Mouse (Mus musculus) kidney, adult 2 months (tissue): ENCODE measurements around the gene Dll1. TPM values are rescaled to one million over a fixed set of nuclear protein-coding genes. Genes with fewer than 3 reads are reported as not detected.

Experiments used
- DNase-seq: peaks from one replicate; pipeline ENCODE4 v3.0.0; 2021
- H3K27ac ChIP-seq: fragments of 200-500 bp; 2 replicates; pipeline ENCODE4 v1.5.1; 2012; ENCODE audit warnings: low read depth, low read length, control low read depth, inconsistent platforms; ENCODE audit not compliant: insufficient read depth
- H3K27me3 ChIP-seq: fragments of 200-500 bp; replicated peaks from 2 replicates; pipeline ENCODE4 v1.6.1; 2012; ENCODE audit warnings: mild to moderate bottlenecking, moderate library complexity, low read length, inconsistent platforms; ENCODE audit not compliant: control insufficient read depth, insufficient read depth
- H3K36me3 ChIP-seq: fragments of 200-500 bp; 2 replicates; pipeline ENCODE4 v1.6.1; 2012; ENCODE audit warnings: mild to moderate bottlenecking, moderate library complexity, low read length, inconsistent platforms; ENCODE audit not compliant: control insufficient read depth, insufficient read depth
- H3K4me1 ChIP-seq: fragments of 200-500 bp; 2 replicates; pipeline ENCODE4 v1.6.1; 2011; ENCODE audit warnings: low read length; ENCODE audit not compliant: control insufficient read depth, insufficient read depth
- H3K4me3 ChIP-seq: fragments of 200-500 bp; 2 replicates; pipeline ENCODE4 v1.5.1; 2011; ENCODE audit warnings: mild to moderate bottlenecking, low read depth, low read length, control low read depth; ENCODE audit not compliant: insufficient read depth
- CTCF ChIP-seq: fragments of 200-500 bp; conservative IDR thresholded peaks from 2 replicates; pipeline ENCODE4 v1.5.1; 2011; ENCODE audit warnings: low read depth, mild to moderate bottlenecking, control low read depth, low read length, moderate library complexity, mixed read lengths; ENCODE audit not compliant: insufficient read depth, insufficient read length
- POLR2A ChIP-seq: fragments of 200-500 bp; IDR thresholded peaks from one replicate; pipeline ENCODE4 v1.6.1; 2011; ENCODE audit warnings: low read depth, low read length, control low read depth
- WGBS: fragments of 180-500 bp; shearing (Covaris S2); methylation state at CpG from one replicate; pipeline ENCODE4 v1.1.7; 2018; 5-methylcytosine and 5-hydroxymethylcytosine counted together
- polyA plus RNA-seq: library from polyadenylated mRNA; depleted of rRNA; stranded (reverse); fragments of >200 nt; gene quantifications from 2 replicates; pipeline ENCODE4 v1.2.3, GENCODE M21; 2012

Gene Dll1
- polyA plus RNA-seq, 1 experiment = 12.3 TPM

GRCm38 (mm10) chr17:15388892-15389291, 12.2 kb upstream of the Dll1 start:
- H3K27ac ChIP-seq = peak overlapping the region; percentile 85
- DNase-seq = no peak
- no peak overlapping the region for H3K4me3 ChIP-seq
- no peaks in the 10 kb centered on the region for H3K36me3 ChIP-seq
- WGBS = 30% methylated on average over 4 of the region's 4 CpGs
- H3K27me3 ChIP-seq = no peaks in the 10 kb centered on the region
- TF ChIP-seq CTCF = no peak
- peaks cover 8% of the 10 kb centered on the region; the same call in 1 of the 2 replicates for H3K4me1 ChIP-seq

GRCm38 (mm10) chr17:15383360-15383759, 6.7 kb upstream of the Dll1 start:
- Histone ChIP-seq H3K36me3 (no peaks in the 10 kb centered on the region), H3K27ac (no peak overlapping the region), H3K4me1 (no peaks in the 10 kb centered on the region), H3K4me3 (no peak overlapping the region), H3K27me3 (no peaks in the 10 kb centered on the region)
- TF ChIP-seq CTCF (0 out of 2 replicates have a peak, but pooled peaks have one; percentile 20), POLR2A (no peak)
- no peak for DNase-seq
- WGBS = 96% methylated on average over 5 of the region's 5 CpGs

- no peak overlapping the region for H3K27ac ChIP-seq
- H3K27me3 ChIP-seq = no peaks in the 10 kb centered on the region
- H3K36me3 ChIP-seq = no peaks in the 10 kb centered on the region
- no peak overlapping the region for H3K4me3 ChIP-seq
- 70% methylated on average over 7 of the region's 7 CpGs for WGBS
- DNase-seq = no peak
- TF ChIP-seq CTCF (no peak), POLR2A (no peak)
- H3K4me1 ChIP-seq = peaks cover 3% of the 10 kb centered on the region; the same call in 1 of the 2 replicates
Measured at GRCm38 (mm10) chr17:15381869-15382660, 5.4 kb upstream of the Dll1 start.

GRCm38 (mm10) chr17:15381092-15381860, 4.6 kb upstream of the Dll1 start:
- peak; percentile 38 for DNase-seq
- TF ChIP-seq POLR2A (no peak), CTCF (no peak)
- H3K36me3 ChIP-seq = no peaks in the 10 kb centered on the region
- H3K27me3 ChIP-seq = no peaks in the 10 kb centered on the region
- peaks cover 3% of the 10 kb centered on the region; the same call in 1 of the 2 replicates for H3K4me1 ChIP-seq
- no peak overlapping the region for H3K27ac ChIP-seq
- peak overlapping the region; percentile 44 for H3K4me3 ChIP-seq
- WGBS = 35% methylated on average over 22 of the region's 22 CpGs

GRCm38 (mm10) chr17:15380641-15381051, 4.0 kb upstream of the Dll1 start:
- Histone ChIP-seq H3K36me3 (no peaks in the 10 kb centered on the region), H3K4me3 (peak overlapping the region; percentile 44), H3K4me1 (peaks cover 3% of the 10 kb centered on the region; the same call in 1 of the 2 replicates), H3K27me3 (no peaks in the 10 kb centered on the region), H3K27ac (no peak overlapping the region)
- peak; percentile 77 for DNase-seq
- WGBS = 3% methylated on average over 27 of the region's 27 CpGs
- no peak for TF ChIP-seq POLR2A

GRCm38 (mm10) chr17:15379741-15380526, 3.3 kb upstream of the Dll1 start:
- TF ChIP-seq CTCF = no peak
- no peak for TF ChIP-seq POLR2A
- WGBS = 34% methylated on average over 17 of the region's 17 CpGs
- Histone ChIP-seq H3K27ac (no peak overlapping the region), H3K4me1 (peaks cover 3% of the 10 kb centered on the region; the same call in 1 of the 2 replicates), H3K4me3 (peak overlapping the region; percentile 44), H3K27me3 (no peaks in the 10 kb centered on the region), H3K36me3 (no peaks in the 10 kb centered on the region)
- DNase-seq = no peak

- no peaks in the 10 kb centered on the region for H3K27me3 ChIP-seq
- H3K36me3 ChIP-seq = no peaks in the 10 kb centered on the region
- WGBS = 58% methylated on average over 15 of the region's 15 CpGs
- no peak overlapping the region for H3K27ac ChIP-seq
- no peak for TF ChIP-seq CTCF
- no peak for TF ChIP-seq POLR2A
- peaks cover 6% of the 10 kb centered on the region; the same call in 1 of the 2 replicates for H3K4me1 ChIP-seq
- DNase-seq = no peak
- no peak overlapping the region for H3K4me3 ChIP-seq
Measured at GRCm38 (mm10) chr17:15378413-15379109, 1.9 kb upstream of the Dll1 start.
